Mouse (Mus musculus) E14TG2a.4 (cell line): ENCODE results near the gene Ppp2r1a.

ENCODE experiments used
- H3K27me3 ChIP-seq: 2 replicates; pipeline ENCODE4 v1.6.1; 2014; ENCODE audit warnings: low read length, control low read depth; ENCODE audit not compliant: insufficient read depth
- H3K36me3 ChIP-seq: 2 replicates; pipeline ENCODE4 v1.6.1; 2014; ENCODE audit warnings: low read length, control low read depth; ENCODE audit not compliant: insufficient read depth
- H3K4me1 ChIP-seq: replicated peaks from 2 replicates; pipeline ENCODE4 v1.6.1; 2014; ENCODE audit warnings: low read depth, low read length, control low read depth
- H3K4me3 ChIP-seq: replicated peaks from 2 replicates; pipeline ENCODE4 v1.5.1; 2014; ENCODE audit warnings: mild to moderate bottlenecking, low read length
- H3K9me3 ChIP-seq: 2 replicates; pipeline ENCODE4 v1.6.1; 2014; ENCODE audit warnings: low read length, control low read depth
- CTCF ChIP-seq: conservative IDR thresholded peaks from 2 replicates; pipeline ENCODE4 v1.5.1; 2014; ENCODE audit warnings: low read length
- NANOG ChIP-seq: IDR thresholded peaks from 2 replicates; pipeline ENCODE4 v1.6.1; 2014; ENCODE audit warnings: borderline replicate concordance, low read length, mixed read lengths
- POU5F1 ChIP-seq: IDR thresholded peaks from 2 replicates; pipeline ENCODE4 v1.6.1; 2014; ENCODE audit warnings: low read length, borderline replicate concordance

Ppp2r1a gene

DNA sequence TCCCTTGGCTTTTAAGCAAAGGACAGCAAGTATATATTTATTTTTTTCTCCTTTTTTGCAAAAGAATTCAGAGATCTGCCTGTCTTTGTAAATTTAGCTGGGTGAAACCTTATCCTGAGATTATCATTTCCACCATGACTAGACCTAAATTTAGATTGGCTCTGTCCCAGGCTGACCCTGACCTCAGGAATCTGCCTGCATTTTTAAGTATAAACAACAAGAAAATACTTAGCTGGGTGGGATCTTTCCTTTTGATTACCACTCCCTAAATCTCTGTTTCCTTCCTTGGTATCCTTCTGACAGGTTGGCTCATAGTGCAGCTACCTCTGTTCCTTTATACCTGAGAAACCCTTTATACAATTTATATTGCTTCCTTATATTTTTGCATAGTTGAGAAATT, 21.6 kb downstream of the Ppp2r1a start:
- TF ChIP-seq CTCF (no peak), POU5F1 (no peak), NANOG (no peak)
- Histone ChIP-seq H3K4me3 (no peak overlapping the region), H3K9me3 (no peaks in the 10 kb centered on the region), H3K4me1 (peaks cover 2% of the 10 kb centered on the region; the same call in 1 of the 2 replicates), H3K36me3 (peaks cover 83% of the 10 kb centered on the region), H3K27me3 (no peaks in the 10 kb centered on the region)

DNA sequence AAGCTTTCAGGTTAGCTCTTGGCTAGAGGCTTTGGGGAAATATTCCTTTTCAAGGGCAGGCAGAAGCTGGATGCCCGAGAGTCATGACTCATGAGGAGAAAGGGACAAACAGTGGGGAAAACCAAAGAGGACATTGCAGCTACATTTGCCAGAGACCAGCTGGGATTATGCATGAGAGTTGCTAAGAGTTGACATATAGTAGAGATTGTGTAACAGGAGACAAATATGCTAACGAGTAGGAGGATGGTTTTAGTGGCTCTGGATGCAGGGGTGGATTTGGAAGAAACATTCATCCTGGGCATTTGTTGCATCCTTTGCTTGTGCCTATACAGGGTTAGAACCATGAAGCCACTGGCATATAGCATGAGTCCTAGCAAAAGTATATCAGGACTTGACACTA, 48.6 kb downstream of the Ppp2r1a start:
- TF ChIP-seq POU5F1 (no peak), CTCF (no peak), NANOG (no peak)
- Histone ChIP-seq H3K9me3 (no peaks in the 10 kb centered on the region), H3K4me3 (no peak overlapping the region), H3K4me1 (no peaks in the 10 kb centered on the region), H3K36me3 (no peaks in the 10 kb centered on the region), H3K27me3 (no peaks in the 10 kb centered on the region)

DNA sequence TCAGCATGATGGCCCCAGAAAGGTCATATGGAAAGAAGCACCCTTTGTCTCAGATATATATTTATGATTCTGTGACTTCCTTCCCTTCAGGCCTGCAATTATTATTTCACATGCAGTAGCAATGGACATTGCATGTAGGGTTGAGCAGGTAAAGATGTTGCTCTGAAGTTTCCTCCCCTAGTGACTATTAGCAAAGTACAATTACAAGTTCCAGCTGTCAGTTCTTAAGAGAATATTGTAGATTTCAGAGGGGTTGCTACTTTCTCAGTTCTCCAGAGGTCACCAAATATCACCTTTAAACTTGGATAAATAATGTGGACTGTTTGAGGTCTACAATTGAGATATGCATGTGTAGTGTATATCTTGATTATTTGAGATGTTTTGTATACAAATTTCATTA, 51.3 kb downstream of the Ppp2r1a start, which contains the start of gene Vmn1r233:
TSS of gene Vmn1r233 (minus strand) at position 101 of the 400 bp plus-strand sequence.
- Histone ChIP-seq H3K4me3 (no peak within 1 kb of the TSS), H3K36me3 (no peaks in the 10 kb centered on the region), H3K9me3 (no peaks in the 10 kb centered on the region), H3K27me3 (no peaks in the 10 kb centered on the region), H3K4me1 (no peaks in the 10 kb centered on the region)
- TF ChIP-seq NANOG: no peak
- TF ChIP-seq POU5F1: no peak
- no peak for TF ChIP-seq CTCF

DNA sequence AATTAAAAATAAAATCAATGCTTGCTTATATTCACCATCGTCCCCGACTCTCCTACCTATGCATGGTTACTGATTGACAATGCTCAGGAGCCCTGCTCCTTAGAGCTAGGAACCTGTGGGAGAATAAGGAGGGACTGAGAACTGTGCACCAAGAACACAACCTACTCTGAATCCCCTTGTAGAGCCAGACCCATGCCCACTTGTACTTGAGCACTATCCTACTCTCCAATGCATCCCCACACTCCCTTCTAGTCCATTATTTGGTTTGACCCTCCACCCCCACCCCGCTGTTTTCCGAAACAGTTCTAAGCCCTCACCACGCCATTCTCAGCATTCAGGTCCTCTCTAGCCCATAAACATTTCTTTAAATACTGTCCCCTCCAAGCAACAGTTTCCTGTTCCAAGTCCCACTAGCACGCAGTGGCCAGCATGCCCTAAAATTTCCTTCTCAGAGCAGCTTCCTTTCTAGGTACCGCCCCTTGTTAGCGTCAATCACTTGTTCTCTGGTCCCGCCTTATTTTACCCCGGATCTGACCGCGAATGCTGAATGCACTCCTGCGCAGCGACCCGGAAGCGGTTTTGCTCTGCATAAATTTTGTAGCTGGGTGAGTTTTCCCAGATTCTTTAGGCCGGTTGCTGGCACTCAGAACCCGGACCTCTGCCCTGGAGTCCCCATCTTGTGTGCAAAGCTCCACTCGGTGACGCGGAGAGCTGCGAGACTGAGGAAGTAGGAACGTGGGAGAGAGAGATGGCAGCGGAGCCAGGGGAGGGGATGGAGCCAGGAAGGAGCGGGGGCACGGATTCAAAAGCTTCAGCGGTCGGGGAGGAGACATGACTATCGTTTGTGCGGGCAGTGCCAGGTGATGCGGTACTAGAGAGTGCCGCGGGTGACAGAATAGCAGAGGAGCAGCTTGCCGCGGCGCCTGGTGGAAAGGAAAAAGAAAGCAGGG, 63.5 kb downstream of the Ppp2r1a start, which contains the start of gene Zfp160:
TSS of gene Zfp160 (plus strand) at position 522 of the 950 bp plus-strand sequence.
- no peaks in the 10 kb centered on the region for H3K9me3 ChIP-seq
- peak within 1 kb of the TSS; percentile 92 for H3K4me3 ChIP-seq
- no peaks in the 10 kb centered on the region for H3K27me3 ChIP-seq
- TF ChIP-seq CTCF: no peak
- TF ChIP-seq NANOG: no peak
- H3K4me1 ChIP-seq: peaks cover 17% of the 10 kb centered on the region
- peaks cover 19% of the 10 kb centered on the region for H3K36me3 ChIP-seq

DNA sequence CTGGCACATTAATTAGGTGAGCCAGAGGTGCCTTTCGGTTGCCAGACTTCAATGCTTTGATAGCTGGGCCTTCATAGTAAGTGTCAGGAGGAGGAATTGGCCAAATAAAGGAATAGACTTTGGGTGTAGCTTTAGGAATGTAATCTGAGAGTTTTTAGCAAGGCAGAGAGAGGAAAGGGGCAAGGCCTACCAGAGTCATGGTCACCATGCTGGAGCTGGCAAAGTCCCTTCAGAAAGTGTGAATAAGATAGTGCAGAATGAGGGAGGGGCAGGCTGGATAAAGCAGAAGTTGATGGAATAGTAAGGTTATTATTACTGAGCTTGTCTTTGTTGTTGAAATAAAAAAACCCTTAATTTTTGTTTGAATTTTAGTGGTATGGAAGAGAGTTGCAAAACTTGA, 64.6 kb downstream of the Ppp2r1a start:
- H3K36me3 ChIP-seq: peaks cover 19% of the 10 kb centered on the region
- no peaks in the 10 kb centered on the region for H3K9me3 ChIP-seq
- peaks cover 17% of the 10 kb centered on the region for H3K4me1 ChIP-seq
- no peaks in the 10 kb centered on the region for H3K27me3 ChIP-seq
- TF ChIP-seq NANOG (no peak), POU5F1 (no peak)
- H3K4me3 ChIP-seq: peak overlapping the region; percentile 92
